ENCODE assay signal across 28 mouse cellular contexts in genomic region chr2:112341117-112341516, GRCm38 (mm10). TPM values are rescaled to one million over a fixed set of nuclear protein-coding genes. Genes with fewer than 3 reads are reported as not detected.
DNase-seq lines count a peak whose midpoint lies in the region; ATAC-seq lines count a peak whose summit lies in the region.
"Had no signal": no experiment of that assay in that cellular context is flagged by ENCODE, and none has a peak within 500 bp of the region (broad histone marks: within the 10 kb centered on the region; RNA-seq: fewer than 3 reads in every experiment).

No protein-coding gene starts in this region.

- 0 out of 2 replicates have a peak, but pooled peaks have one; percentile 51 for ATAC-seq in heart, embryonic 12.5 days (ENCODE audit: insufficient number of reproducible peaks, low FRiP score)
- ATAC-seq in kidney, embryonic 14.5 days (ENCODE audit: low FRiP score, low TSS enrichment) = no peak
- ATAC-seq in frontal cortex, adult (ENCODE audit: low TSS enrichment) = no peak
- ATAC-seq: forebrain, embryonic 13.5 days; forebrain, embryonic 16.5 days; hindbrain, postnatal 0 days; inflammation-experienced regulatory T-cells, adult 6 months; intestine, embryonic 16.5 days had no signal

- H3K36me3 ChIP-seq in heart, embryonic 12.5 days = peaks cover 57% of the 10 kb centered on the region
- H3K36me3 ChIP-seq in kidney, embryonic 14.5 days (ENCODE audit: control insufficient read depth, insufficient read depth, low read length) = peaks cover 16% of the 10 kb centered on the region

- H3K27ac ChIP-seq in heart, embryonic 12.5 days (ENCODE audit: poor library complexity, severe bottlenecking) = no peak overlapping the region
- H3K27ac ChIP-seq in kidney, embryonic 14.5 days (ENCODE audit: low read depth, low read length) = no peak overlapping the region
- H3K27ac ChIP-seq: forebrain, embryonic 10.5 days; forebrain, embryonic 13.5 days; gastrocnemius, adult 2 months; heart, adult 2 months; heart, embryonic 15.5 days; hindbrain, embryonic 14.5 days; hindbrain, postnatal 0 days had no signal

- no peak overlapping the region for H3K9ac ChIP-seq in heart, embryonic 12.5 days
- no peak overlapping the region for H3K9ac ChIP-seq in kidney, embryonic 14.5 days (ENCODE audit: low read depth, low read length)
- H3K9ac ChIP-seq: forebrain, embryonic 13.5 days; heart, embryonic 15.5 days; hindbrain, embryonic 14.5 days had no signal

- H3K4me2 ChIP-seq in heart, embryonic 12.5 days = no peak overlapping the region
- H3K4me2 ChIP-seq in kidney, embryonic 14.5 days (replicated peaks; ENCODE audit: low read depth, low read length) = no peak overlapping the region
- H3K4me2 ChIP-seq: forebrain, embryonic 13.5 days; heart, embryonic 11.5 days; heart, embryonic 15.5 days; hindbrain, embryonic 14.5 days had no signal

- no peaks in the 10 kb centered on the region for H3K4me1 ChIP-seq in heart, embryonic 12.5 days (replicated peaks)
- H3K4me1 ChIP-seq in kidney, embryonic 14.5 days (ENCODE audit: control insufficient read depth, insufficient read depth, low read length) = no peaks in the 10 kb centered on the region
- H3K4me1 ChIP-seq: forebrain, embryonic 10.5 days; forebrain, embryonic 13.5 days; heart, embryonic 15.5 days had no signal

- no peaks in the 10 kb centered on the region for H3K9me3 ChIP-seq in heart, embryonic 12.5 days (replicated peaks)
- H3K9me3 ChIP-seq in kidney, embryonic 14.5 days (ENCODE audit: control insufficient read depth, low read length) = no peaks in the 10 kb centered on the region
- H3K9me3 ChIP-seq: forebrain, embryonic 10.5 days; forebrain, embryonic 13.5 days; G1E; heart, embryonic 15.5 days had no signal

- DNase-seq in adrenal gland, postnatal 10 days = peak; percentile 37
- no peak for DNase-seq in adrenal gland, adult 18-20 months (ENCODE audit: low spot score in 2 of 2)
- no peak for DNase-seq in heart, adult 8-10 months (ENCODE audit: low spot score)
- DNase-seq in kidney, postnatal 4 days = peak; percentile 11 to 16
- DNase-seq: B cell, adult 2 months; cerebellum, adult 18-20 months; cerebellum, adult 9-10 months; cerebellum, postnatal 14 days; gastrocnemius, adult 2 months; gastrocnemius, postnatal 14 days; heart, adult 2 months; heart, postnatal 10 days; heart, postnatal 4 days; kidney, adult 2 months had no signal

- WGBS in heart, embryonic 12.5 days = 58% methylated on average over 3 of the region's 3 CpGs
- 52% methylated on average over 3 of the region's 3 CpGs for WGBS in kidney, embryonic 14.5 days

- H3K27me3 ChIP-seq in heart, embryonic 12.5 days (replicated peaks) = no peaks in the 10 kb centered on the region
- no peaks in the 10 kb centered on the region for H3K27me3 ChIP-seq in kidney, embryonic 14.5 days (ENCODE audit: control insufficient read depth, insufficient read depth, low read length)
- H3K27me3 ChIP-seq: CH12.LX; forebrain, embryonic 13.5 days; heart, embryonic 15.5 days had no signal

- no peak overlapping the region for H3K4me3 ChIP-seq in heart, embryonic 12.5 days
- no peak overlapping the region for H3K4me3 ChIP-seq in kidney, embryonic 14.5 days (ENCODE audit: low read length)
- H3K4me3 ChIP-seq: forebrain, embryonic 10.5 days; forebrain, embryonic 13.5 days; gastrocnemius, adult 2 months; heart, adult 2 months; heart, embryonic 15.5 days had no signal

RNA-seq across cellular contexts. Expression of gene Emc4, which starts 26.7 kb away (rescaled TPM):
- total RNA-seq in adrenal gland, postnatal 10 days (2021) = 10 to 100 TPM; 75.7 to 89.7 TPM
- total RNA-seq in adrenal gland, adult 18-20 months (2021) = 10 to 100 TPM; 95.1 to 98.0 TPM
- polyA plus RNA-seq in heart, embryonic 12.5 days (2016; fragmentation: Nextera tagmentation; extraction: Ambion mirVana) = 86.2 and 91.4 TPM in 2 replicates
- 10 to 100 TPM; 66.5 to 73.6 (median 70.5) TPM for total RNA-seq in heart, adult 8-10 months (2022)
- polyA plus RNA-seq in kidney, embryonic 14.5 days (2014; fragmentation: Nextera tagmentation; extraction: Ambion mirVana) = 123 and 132 TPM in 2 replicates

RNA-seq across cellular contexts. Expression of gene Katnbl1, which starts 37.9 kb away (rescaled TPM):
- 10 to 100 TPM; 11.6 to 12.8 TPM for total RNA-seq in adrenal gland, postnatal 10 days (2021)
- 10 to 100 TPM; 10.0 to 11.3 TPM for total RNA-seq in adrenal gland, adult 18-20 months (2021)
- 28.1 and 29.3 TPM in 2 replicates for polyA plus RNA-seq in heart, embryonic 12.5 days (2016; fragmentation: Nextera tagmentation; extraction: Ambion mirVana)
- total RNA-seq in heart, adult 8-10 months (2022) = 1 to 10 TPM; 3.6 to 4.4 (median 4.1) TPM
- 37.4 and 46.5 TPM in 2 replicates for polyA plus RNA-seq in kidney, embryonic 14.5 days (2014; fragmentation: Nextera tagmentation; extraction: Ambion mirVana)

Comparison
In these comparisons a context has a peak if more than half of its experiments do, and no peak if none do; other contexts are left out.
1. DNase-seq: peak in adrenal gland, postnatal 10 days (single experiment) and kidney, postnatal 4 days (2 of 2); none in adrenal gland, adult 18-20 months (0 of 2) and heart, adult 8-10 months (single experiment).